In genomic region chr11:100847572-100847971, GRCm38 (mm10) we compare ENCODE assay signal across 18 mouse cellular contexts. TPM values are rescaled to one million over a fixed set of nuclear protein-coding genes. Genes with fewer than 3 reads are reported as not detected.
A peak's percentile ranks its signal among the peaks of the same experiment; 100 is the strongest.
DNase-seq lines count a peak whose midpoint lies in the region; ATAC-seq and TF ChIP-seq lines count a peak whose summit lies in the region.
"Had no signal": no experiment of that assay in that cellular context is flagged by ENCODE, and none has a peak within 500 bp of the region (broad histone marks: within the 10 kb centered on the region; RNA-seq: fewer than 3 reads in every experiment).

No protein-coding gene starts in this region.

- no peak for TF ChIP-seq CTCF in lung, adult 2 months (IDR thresholded peaks at IDR 0.05; ENCODE audit: insufficient read depth, low read length)

- peaks cover 46% of the 10 kb centered on the region for H3K4me1 ChIP-seq in heart, embryonic 13.5 days
- H3K4me1 ChIP-seq in lung, embryonic 15.5 days = peaks cover 24% of the 10 kb centered on the region
- H3K4me1 ChIP-seq in lung, adult 2 months (ENCODE audit: control insufficient read depth, insufficient read depth, low read length) = peaks cover 10% of the 10 kb centered on the region
- peaks cover 79% of the 10 kb centered on the region for H3K4me1 ChIP-seq in liver, embryonic 12.5 days

- peak overlapping the region; percentile 92; the same call in 1 of the 2 replicates for H3K4me2 ChIP-seq in heart, embryonic 13.5 days
- H3K4me2 ChIP-seq in lung, embryonic 15.5 days = 0 out of 2 replicates have a peak overlapping the region, but pooled peaks have one; percentile 87
- peak overlapping the region; percentile 95 for H3K4me2 ChIP-seq in liver, embryonic 12.5 days
- H3K4me2 ChIP-seq: intestine, embryonic 15.5 days had no signal

- no peak for DNase-seq in heart, postnatal 10 days
- DNase-seq in lung, adult 2 months = no peak
- DNase-seq in naive thymus-derived CD4-positive, alpha-beta T cell, adult 2 months (ENCODE audit: low read depth) = peak; percentile 67
- no peak for DNase-seq in frontal cortex, adult 2 months (ENCODE audit: extremely low spot score in 1 of 2, low spot score in 1 of 2)
- DNase-seq: adrenal gland, adult 8-10 months; cerebellum, adult 9-10 months; midbrain, embryonic 14.5 days; right cerebral cortex, postnatal 14 days; spleen, adult 18-20 months had no signal

- TF ChIP-seq POLR2A in lung, adult 2 months (IDR thresholded peaks at IDR 0.05; ENCODE audit: borderline replicate concordance, extremely low read depth, low read depth, low read length) = no peak

- intact Hi-C loops in heart, postnatal 10 days (cut with DNase I) = no loop called here

- WGBS in heart, embryonic 13.5 days = 90% methylated on average over 4 of the region's 4 CpGs
- WGBS in lung, embryonic 15.5 days = 90% methylated on average over 4 of the region's 4 CpGs
- 68% methylated on average over 4 of the region's 4 CpGs for WGBS in lung, adult 2 months
- WGBS in liver, embryonic 12.5 days (ENCODE audit: insufficient replicate concordance) = 76% methylated on average over 4 of the region's 4 CpGs

- no peak for ATAC-seq in heart, embryonic 13.5 days (ENCODE audit: extremely low read depth, insufficient number of reproducible peaks, low FRiP score, low TSS enrichment)
- ATAC-seq in lung, embryonic 15.5 days (ENCODE audit: borderline replicate concordance, extremely low read depth, low FRiP score, low TSS enrichment) = no peak
- no peak for ATAC-seq in liver, embryonic 12.5 days
- ATAC-seq: forebrain, embryonic 14.5 days; intestine, embryonic 15.5 days; lung, postnatal 0 days had no signal

- H3K9me3 ChIP-seq in heart, embryonic 13.5 days = no peaks in the 10 kb centered on the region
- H3K9me3 ChIP-seq in lung, embryonic 15.5 days = no peaks in the 10 kb centered on the region
- H3K9me3 ChIP-seq in liver, embryonic 12.5 days (replicated peaks) = no peaks in the 10 kb centered on the region
- H3K9me3 ChIP-seq: heart, embryonic 10.5 days; intestine, embryonic 15.5 days; megakaryocyte, embryonic 14.5 days had no signal

- H3K27me3 ChIP-seq in heart, embryonic 13.5 days (replicated peaks) = peaks cover 11% of the 10 kb centered on the region
- H3K27me3 ChIP-seq in lung, embryonic 15.5 days = 0 out of 2 replicates have a peak, but pooled peaks cover 1% of the 10 kb centered on the region
- H3K27me3 ChIP-seq in liver, embryonic 12.5 days (replicated peaks) = peaks cover 9% of the 10 kb centered on the region
- H3K27me3 ChIP-seq: intestine, embryonic 15.5 days had no signal

- H3K4me3 ChIP-seq in heart, embryonic 13.5 days = 0 out of 2 replicates have a peak overlapping the region, but pooled peaks have one; percentile 94
- no peak overlapping the region for H3K4me3 ChIP-seq in lung, embryonic 15.5 days
- no peak overlapping the region for H3K4me3 ChIP-seq in lung, adult 2 months (replicated peaks; ENCODE audit: extremely low read depth, low read depth, low read length)
- H3K4me3 ChIP-seq in liver, embryonic 12.5 days = no peak overlapping the region
- H3K4me3 ChIP-seq: heart, embryonic 10.5 days; intestine, embryonic 15.5 days had no signal

- H3K9ac ChIP-seq in heart, embryonic 13.5 days = no peak overlapping the region
- H3K9ac ChIP-seq in lung, embryonic 15.5 days = no peak overlapping the region
- no peak overlapping the region for H3K9ac ChIP-seq in liver, embryonic 12.5 days
- H3K9ac ChIP-seq: hindbrain, embryonic 14.5 days; intestine, embryonic 15.5 days had no signal

- H3K27ac ChIP-seq in heart, embryonic 13.5 days (replicated peaks) = no peak overlapping the region
- H3K27ac ChIP-seq in lung, embryonic 15.5 days = no peak overlapping the region
- H3K27ac ChIP-seq in liver, embryonic 12.5 days = no peak overlapping the region
- H3K27ac ChIP-seq: heart, embryonic 10.5 days; hindbrain, embryonic 14.5 days; intestine, embryonic 15.5 days had no signal

- H3K36me3 ChIP-seq in heart, embryonic 13.5 days = no peaks in the 10 kb centered on the region
- no peaks in the 10 kb centered on the region for H3K36me3 ChIP-seq in lung, embryonic 15.5 days
- peaks cover 7% of the 10 kb centered on the region for H3K36me3 ChIP-seq in liver, embryonic 12.5 days
- H3K36me3 ChIP-seq: heart, embryonic 10.5 days; intestine, embryonic 15.5 days had no signal

RNA-seq across cellular contexts. Expression of gene Stat5b, which starts 3.0 kb away (rescaled TPM):
- polyA plus RNA-seq in heart, embryonic 13.5 days (2015; fragmentation: Nextera tagmentation; extraction: Ambion mirVana) = 24.3 and 27.0 TPM in 2 replicates
- total RNA-seq in heart, postnatal 10 days (2021) = 10 to 100 TPM; 52.1 to 58.6 TPM
- 28.1 TPM in 2 replicates for polyA plus RNA-seq in lung, embryonic 15.5 days (2015; fragmentation: Nextera tagmentation; extraction: Ambion mirVana)
- 38.8 and 44.7 TPM in 2 replicates for polyA plus RNA-seq in lung, adult 2 months (2012; rRNA removed)
- polyA plus RNA-seq in liver, embryonic 12.5 days (2016; fragmentation: Nextera tagmentation; extraction: Ambion mirVana) = 31.6 and 33.7 TPM in 2 replicates
- 28.7 and 29.6 TPM in 2 replicates for polyA plus RNA-seq in frontal cortex, adult 2 months (2012; rRNA removed)

RNA-seq across cellular contexts. Expression of gene Stat5a, which starts 11.6 kb away (rescaled TPM):
- 5.2 and 5.9 TPM in 2 replicates for polyA plus RNA-seq in heart, embryonic 13.5 days (2015; fragmentation: Nextera tagmentation; extraction: Ambion mirVana)
- total RNA-seq in heart, postnatal 10 days (2021) = 10 to 100 TPM; 22.9 to 26.9 TPM
- polyA plus RNA-seq in lung, embryonic 15.5 days (2015; fragmentation: Nextera tagmentation; extraction: Ambion mirVana) = 8.2 and 9.5 TPM in 2 replicates
- 19.0 and 20.4 TPM in 2 replicates for polyA plus RNA-seq in lung, adult 2 months (2012; rRNA removed)
- 16.0 and 17.7 TPM in 2 replicates for polyA plus RNA-seq in liver, embryonic 12.5 days (2016; fragmentation: Nextera tagmentation; extraction: Ambion mirVana)
- 3.4 and 3.7 TPM in 2 replicates for polyA plus RNA-seq in frontal cortex, adult 2 months (2012; rRNA removed)
